Mouse (Mus musculus) frontal cortex, postnatal 36 days (tissue): ENCODE results near the gene Mcat.

ENCODE experiments used
- DNase-seq, 2 experiments: peaks; one replicate each; pipeline ENCODE4 v3.0.0; 2022; ENCODE audit warnings: low spot score in 2 of 2

Mcat gene

GRCm38 (mm10) chr15:83576651-83577050 lies 13.1 kb upstream of the Mcat start:
- no peak for DNase-seq

GRCm38 (mm10) chr15:83575543-83575942 lies 12.0 kb upstream of the Mcat start:
- DNase-seq = no peak

DNA sequence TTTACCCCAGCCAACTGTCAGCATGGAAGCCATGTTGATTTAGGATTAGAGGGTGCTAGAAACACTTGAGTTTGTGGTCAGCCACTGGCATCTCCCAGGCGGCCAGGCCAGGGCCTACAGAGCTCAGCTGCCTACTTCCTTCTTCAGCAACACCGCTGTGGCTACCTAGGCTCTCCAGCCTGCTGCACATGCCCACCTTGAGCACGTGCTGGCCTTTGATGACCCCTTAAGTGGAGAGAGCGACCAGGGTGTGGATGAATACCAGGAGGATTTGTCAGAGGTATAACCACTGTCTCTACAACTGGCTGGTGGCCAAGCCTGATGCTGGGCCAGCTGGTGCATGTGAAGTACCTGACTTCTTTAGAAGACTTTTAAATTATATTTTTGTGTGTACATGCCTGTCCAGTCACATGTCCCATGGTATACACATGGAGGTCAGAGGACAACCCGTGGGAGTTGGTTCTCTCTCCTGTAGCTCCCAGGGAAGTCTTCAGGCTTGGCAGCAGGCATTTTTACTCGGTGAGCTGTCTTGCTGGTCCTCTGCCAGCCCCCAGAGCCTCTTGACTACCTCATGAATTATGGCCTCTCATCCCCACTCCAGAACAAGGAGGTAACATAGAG lies 11.3 kb upstream of the Mcat start:
- no peak for DNase-seq

DNA sequence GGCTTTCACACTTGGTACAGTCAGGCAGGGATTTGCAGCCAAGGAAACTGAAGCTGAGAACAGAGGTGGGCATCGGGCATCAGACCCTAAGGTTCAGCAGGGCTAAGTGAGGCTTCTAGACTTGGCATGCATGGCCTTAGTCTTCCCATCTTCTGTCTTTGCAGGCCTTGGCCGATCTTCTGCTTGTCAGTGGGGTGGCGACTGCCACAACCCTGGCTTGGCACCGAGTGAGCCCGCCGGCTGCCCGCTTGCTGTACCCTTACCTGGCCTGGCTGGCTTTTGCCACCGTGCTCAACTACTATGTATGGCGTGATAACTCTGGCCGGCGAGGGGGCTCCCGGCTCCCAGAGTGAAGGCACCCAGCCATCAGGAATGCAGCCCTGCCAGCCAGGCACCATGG lies 10.0 kb upstream of the Mcat start:
- DNase-seq = no peak

- DNase-seq = no peak
These were observed 8.5 kb upstream of the Mcat start for GRCm38 (mm10) chr15:83572132-83572531.

DNA sequence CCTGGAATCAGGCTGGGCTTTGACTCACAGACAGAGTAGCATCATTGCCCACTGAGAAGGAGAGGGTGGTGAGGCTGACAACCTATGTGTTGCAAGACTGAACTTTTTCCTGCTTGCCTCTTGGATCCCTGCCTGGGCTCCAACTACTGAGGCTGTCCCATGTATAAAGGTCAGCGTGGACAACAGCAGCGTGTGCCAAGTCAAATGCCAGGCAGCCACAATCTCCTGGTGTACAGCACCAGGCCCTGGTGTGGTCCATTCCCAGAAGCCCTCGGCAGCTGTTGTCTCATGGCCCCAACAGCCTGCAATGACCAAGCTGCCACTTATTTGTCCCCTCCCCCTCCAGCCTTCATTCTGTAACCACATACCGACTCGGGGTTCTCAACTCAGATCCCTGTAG lies 8.0 kb upstream of the Mcat start:
- DNase-seq = no peak

GRCm38 (mm10) chr15:83570641-83571040 lies 7.1 kb upstream of the Mcat start:
- DNase-seq = no peak

- no peak for DNase-seq
These were observed 6.1 kb upstream of the Mcat start for GRCm38 (mm10) chr15:83569682-83570081.

- no peak for DNase-seq
These were observed 5.0 kb upstream of the Mcat start for GRCm38 (mm10) chr15:83568544-83568943.

GRCm38 (mm10) chr15:83567728-83568127 lies 4.1 kb upstream of the Mcat start:
- no peak for DNase-seq

DNA sequence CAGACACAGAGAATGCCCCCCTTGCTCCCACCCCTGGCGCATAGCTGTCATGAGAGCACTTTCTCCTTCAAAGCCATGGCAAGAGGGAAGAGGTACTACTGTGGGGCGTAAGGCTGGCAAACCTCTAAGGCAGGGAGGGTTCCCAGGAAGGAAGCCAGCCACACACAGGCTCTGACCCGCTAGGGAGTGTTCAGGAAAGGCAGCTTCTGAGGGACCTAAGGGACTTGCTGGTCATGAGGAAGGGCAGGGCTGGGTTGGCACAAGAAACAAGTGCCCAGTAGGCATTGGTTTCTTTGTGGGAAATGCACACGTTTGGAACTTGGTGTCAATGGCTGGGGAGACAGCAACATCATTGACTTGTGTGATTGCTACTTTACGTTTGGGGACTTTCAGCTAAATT lies 2.4 kb upstream of the Mcat start:
- no peak for DNase-seq

DNA sequence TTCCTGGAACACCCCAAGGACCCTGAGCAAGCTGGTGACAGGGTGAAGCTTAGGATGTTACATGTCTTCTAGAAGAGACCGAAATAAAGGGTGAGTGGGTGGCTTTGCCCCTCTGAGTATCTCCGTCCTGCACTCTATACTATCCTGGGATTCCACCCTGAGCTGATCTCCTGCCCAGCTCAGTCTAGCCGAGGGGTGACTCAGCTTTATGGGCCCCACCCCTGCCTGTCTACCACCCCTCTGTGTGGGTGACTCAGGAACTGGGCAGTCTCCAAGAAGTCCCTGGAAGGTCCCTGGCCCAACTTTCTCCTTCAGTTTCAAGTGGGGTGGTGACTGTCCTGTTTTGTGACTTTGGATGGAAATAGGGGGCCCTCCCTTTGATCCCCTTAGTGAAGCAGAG lies 1.8 kb upstream of the Mcat start:
- DNase-seq = no peak

GRCm38 (mm10) chr15:83563857-83564651 lies 467 bp upstream of the Mcat start:
- no peak for DNase-seq

DNA sequence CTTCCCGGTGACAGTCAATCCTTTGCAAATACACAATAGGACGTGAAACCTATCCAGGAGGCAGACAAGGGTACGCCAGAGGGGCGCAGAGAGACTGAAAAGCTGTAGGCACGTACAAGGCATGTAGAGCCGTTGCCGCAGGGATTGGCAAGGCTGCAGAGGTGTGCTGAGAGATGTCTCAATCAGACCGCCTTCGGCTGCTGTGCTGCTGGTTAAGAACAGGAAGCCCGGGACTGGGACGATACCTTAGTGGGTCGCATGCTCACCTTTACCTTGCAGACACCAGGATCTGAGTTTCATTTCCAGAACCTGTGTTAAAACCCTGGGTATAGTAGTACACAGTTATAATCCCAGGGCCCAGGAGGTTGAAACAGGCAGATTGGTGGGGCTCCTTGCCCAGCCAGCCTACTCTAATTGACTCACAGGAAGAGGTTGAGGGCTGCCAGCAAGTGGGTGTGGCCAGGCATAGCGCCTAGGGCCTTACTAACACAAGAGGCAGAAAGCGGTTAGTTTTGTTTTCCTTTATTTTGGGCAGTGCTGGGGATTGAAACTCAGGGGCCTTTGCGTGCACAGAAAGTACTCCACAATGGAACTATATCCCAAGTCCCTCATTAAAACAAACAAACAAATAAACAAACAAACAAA lies 839 bp downstream of the Mcat start:
- DNase-seq = peak; percentile 47 to 65

DNA sequence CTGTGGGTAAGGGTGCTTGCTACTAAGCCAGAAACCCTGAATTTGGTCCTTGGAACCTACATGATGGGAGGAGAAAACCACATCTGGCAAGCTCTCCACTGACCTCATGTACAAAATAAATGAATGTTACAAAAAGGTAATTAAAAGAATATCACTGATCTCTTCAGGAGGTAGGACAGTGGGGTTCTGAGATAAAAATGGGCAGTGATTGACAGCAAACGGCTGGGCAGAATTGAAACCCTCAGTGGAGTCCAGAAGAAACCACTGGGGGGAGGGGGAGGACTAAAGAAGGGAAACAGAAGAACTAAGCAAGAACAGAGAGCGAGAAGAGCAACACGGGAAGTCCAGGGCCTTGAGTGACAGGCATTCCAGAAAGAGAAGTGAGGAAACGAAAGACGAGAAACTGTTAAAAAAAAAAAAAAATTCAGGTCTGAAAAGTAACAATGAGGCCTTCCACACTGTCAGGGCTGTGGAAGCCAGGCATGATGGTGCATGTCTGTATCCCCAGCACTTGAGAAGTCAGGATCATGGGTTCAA lies 2.6 kb downstream of the Mcat start:
- no peak for DNase-seq

DNA sequence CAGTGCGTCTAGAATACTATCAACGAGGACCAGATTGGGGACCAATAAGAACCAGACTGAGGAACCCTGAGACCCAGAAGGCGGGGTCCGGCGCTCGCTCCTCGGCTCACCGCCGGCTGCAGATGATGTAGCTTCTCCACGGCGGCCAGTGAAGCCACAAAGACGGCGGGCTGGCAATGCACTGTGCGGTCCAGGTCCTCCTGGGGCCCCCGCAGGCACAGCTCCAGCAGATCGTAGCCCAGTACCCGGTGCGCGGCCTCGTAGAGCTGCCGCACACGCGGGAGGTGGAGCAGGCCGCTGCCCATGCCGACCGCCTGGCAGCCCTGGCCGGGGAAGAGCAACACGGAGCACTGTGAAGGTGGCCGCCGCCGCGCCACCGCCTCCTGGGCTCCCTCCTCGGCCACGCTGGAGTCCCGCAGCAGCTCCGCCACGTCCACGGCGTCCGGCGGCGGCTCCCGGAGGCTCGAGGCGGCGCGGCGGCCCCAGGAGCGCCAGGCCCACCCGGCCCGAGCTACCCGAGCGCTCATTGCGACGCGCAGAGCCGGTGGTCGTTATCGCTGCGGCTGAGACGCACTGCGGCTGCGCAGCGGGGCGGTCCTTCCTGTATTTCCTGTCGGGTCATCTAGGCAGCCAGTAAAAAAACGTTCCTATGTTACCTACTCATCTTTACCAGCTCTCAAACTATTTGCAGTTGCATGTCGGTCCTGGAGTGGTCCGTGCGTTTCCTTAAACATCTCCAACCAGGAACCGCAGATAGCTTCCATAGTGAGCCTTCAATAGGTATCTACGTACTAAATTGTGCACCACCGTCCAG lies 8.2 kb downstream of the Mcat start:
- DNase-seq = peak; percentile 84 to 89

GRCm38 (mm10) chr15:83553831-83554230 lies 9.8 kb downstream of the Mcat start:
- DNase-seq = no peak

- DNase-seq = no peak
These were observed 13.4 kb downstream of the Mcat start for GRCm38 (mm10) chr15:83550137-83550536.

DNA sequence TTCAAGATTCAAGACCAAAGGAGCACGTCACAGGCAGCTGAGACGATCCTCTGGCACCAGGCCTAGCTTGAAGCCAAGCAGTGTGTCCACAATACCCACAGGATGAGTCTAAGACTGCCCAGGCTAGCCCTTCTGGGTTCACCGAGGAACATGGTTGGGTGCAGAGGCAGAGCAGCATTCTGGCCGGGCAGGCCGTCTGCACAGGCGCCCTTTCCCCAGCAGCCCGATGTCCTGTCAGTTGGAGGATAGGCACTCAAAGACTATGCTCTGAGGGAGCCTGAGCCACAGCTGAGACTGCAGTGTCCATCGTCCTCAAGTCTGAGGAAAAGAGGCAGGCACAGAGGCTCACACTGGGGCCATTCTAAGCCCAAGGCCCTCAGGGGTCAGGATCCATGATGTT lies 16.4 kb downstream of the Mcat start:
- no peak for DNase-seq

DNA sequence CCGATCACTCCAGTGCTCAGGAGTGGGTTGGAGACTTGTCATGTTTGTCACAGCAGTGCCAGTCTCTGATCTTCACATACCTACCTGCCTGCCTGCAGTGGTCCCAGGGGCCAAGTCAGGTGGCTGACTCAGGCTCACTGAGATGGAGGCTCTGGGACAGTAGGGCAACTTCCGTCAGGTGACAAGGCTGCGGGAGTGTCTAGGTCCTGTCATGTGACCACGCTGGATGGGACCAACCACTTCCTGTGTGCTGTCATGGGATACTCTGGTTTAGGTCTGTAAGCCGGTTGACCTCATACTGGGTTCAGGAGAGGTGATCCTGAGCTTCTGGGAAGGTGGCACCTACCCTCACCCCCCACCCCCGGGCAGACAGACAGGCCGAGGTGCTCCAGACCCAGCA lies 17.6 kb downstream of the Mcat start:
- no peak for DNase-seq

DNA sequence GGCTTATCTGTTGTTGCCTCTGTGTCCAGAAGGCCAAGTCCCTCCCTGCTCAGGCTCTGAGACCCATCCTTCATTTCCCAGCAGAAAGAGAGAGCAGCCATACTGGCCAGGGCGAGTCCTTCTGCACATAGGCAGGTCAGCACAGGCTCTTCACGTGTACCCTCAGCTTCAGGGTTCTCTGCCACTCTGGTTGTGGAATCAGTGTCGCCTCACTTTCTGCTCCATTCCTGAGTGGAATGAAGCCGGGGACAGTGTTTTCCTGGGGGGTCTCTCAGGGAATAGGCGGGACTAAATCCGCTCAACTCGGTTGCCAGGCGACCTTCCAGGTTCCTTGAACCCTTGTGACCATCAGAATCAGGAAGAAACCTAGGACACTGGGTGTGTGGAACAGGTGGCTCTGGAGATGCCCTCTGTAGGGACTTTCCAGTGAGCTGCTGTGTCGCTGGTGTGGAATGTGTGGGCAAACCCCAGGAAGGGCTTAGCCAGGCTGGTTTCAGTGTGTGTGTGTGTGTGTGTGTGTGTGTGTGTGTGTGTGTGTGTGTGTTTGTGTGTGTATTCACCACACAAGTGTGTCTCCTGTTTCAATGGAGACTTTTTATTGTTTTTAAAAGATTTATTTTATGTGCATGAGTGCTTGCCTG lies 21.8 kb downstream of the Mcat start:
- DNase-seq = no peak
